Mouse (Mus musculus): Measurements from ENCODE around the gene Ctnnb1. TPM values are rescaled to one million over a fixed set of nuclear protein-coding genes. Genes with fewer than 3 reads are reported as not detected.

The Ctnnb1 gene
- total RNA-seq, 2 experiments from 2014 or later = 590 to 599 TPM

DNA sequence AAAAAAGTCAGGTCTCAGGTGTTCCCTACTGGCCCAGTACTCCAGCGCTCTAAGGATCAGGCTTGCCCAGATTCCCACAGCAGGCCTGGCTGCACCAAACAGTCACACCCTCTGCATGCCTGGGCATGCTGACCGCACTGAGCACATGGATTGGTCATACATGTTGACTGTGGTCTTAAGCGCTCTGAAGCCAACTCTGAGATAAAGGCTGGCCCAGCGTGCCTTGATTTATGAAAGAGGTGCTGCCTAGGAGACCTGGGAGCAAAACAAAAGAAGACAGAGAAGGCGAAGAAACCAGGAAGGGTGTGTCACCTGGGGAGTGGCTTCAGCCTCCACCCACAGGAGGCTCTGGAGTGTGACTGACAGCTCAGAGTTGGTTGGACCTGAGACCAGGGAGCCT, 9.9 kb upstream of the Ctnnb1 start:
- intact Hi-C loops (cut with DNase I) = no loop called here
- no peak for DNase-seq (ENCODE audit: low spot score in 2 of 2)

DNA sequence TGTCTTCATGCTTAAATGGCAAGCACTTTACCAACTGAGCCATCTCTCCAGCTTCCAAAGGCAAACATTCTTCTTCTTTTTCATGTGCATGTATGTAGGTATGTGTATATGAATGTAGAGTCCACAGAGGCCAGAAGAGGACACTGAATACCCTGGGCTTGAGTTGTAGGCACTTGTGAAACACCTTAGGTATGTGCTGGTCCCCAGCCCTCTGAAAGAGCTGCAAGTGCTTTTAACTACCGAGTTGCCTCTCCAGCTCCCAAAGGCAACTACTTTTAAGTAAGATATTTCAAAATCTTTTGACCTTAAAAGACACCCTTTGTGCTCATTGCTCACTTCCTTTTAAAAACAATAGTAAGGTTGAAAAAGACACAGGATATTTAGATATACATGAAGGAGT, 2.9 kb upstream of the Ctnnb1 start:
- intact Hi-C loops (cut with DNase I) = no loop called here
- DNase-seq (ENCODE audit: low spot score in 2 of 2) = no peak

DNA sequence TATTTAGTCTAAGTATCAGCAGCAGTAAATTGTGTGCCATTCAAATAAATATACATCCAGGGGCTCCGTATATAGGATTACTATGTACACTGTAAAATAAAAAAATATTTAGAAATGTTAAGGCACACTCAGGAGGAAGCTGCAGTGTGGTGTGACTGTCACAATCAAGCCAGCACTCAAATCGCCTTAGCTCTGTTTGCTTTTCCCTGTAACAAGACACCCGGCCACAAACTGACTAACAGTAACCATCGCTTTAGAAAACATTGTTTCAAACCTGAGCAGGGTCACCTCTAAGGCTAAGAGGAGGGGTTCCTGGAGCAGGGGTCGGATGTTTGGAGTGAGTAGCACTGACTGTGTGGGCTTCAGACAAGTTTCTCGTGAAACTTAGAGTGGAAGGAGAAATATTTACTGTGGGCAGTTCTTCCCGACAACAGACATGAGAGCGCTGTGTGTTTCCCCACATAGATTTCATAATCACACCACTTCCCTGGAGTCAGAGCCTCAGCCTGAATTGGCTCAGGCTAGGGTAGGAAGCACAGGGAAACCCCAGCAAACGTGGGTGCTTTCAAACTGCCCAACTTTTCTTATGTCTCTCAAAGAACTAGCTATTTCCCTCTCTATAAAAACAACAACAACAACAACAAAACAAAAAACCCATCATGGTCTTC, 1.9 kb upstream of the Ctnnb1 start:
- DNase-seq (ENCODE audit: low spot score in 2 of 2) = no peak
- intact Hi-C loops (cut with DNase I) = no loop called here

DNA sequence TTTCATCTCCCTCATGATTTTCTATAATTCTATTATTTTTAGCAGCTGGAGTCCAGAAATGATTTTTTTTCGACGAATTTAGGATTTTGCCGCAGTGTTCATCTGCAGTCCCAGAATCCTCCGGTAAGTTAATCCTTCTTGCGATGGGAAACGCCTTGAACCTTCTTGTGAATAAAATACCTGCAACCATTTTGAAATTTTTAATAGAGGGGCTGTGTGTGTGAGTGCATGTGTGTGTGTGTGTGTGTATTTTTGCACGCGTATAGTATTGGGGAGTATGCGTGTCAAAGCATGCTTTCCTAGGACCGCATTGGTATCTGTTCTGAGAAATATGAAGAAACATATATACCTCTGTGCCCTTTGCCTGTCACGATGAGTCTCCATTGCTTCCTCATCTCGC, 1.0 kb downstream of the Ctnnb1 start:
- no peak for DNase-seq (ENCODE audit: low spot score in 2 of 2)
- intact Hi-C loops (cut with DNase I) = loop anchor here (5.0 kb wide), 3 partner anchors 58 to 238 kb away; no protein-coding TSS in a partner anchor

DNA sequence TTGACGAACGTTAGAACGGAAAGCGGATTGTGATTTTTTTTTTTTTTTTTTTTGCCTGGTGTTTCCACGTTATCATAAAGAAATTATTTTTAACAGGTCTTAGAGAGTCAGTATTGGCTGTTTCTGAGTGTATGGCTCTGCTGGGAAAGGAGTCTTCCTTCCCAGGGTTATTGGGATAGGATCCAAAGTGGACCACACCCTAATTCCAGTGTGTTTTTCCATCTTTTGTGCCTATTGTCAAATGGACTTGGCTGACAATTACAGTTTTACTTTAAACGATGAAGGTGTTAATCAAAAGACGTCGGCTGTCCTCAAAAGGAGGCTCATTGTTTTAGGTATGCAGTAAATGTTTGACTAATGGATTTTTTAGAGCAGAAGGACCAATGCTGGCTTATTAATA, 1.8 kb downstream of the Ctnnb1 start:
- intact Hi-C loops (cut with DNase I) = loop anchor here (5.0 kb wide), 3 partner anchors 59 to 239 kb away; no protein-coding TSS in a partner anchor
- DNase-seq (ENCODE audit: low spot score in 2 of 2) = no peak

DNA sequence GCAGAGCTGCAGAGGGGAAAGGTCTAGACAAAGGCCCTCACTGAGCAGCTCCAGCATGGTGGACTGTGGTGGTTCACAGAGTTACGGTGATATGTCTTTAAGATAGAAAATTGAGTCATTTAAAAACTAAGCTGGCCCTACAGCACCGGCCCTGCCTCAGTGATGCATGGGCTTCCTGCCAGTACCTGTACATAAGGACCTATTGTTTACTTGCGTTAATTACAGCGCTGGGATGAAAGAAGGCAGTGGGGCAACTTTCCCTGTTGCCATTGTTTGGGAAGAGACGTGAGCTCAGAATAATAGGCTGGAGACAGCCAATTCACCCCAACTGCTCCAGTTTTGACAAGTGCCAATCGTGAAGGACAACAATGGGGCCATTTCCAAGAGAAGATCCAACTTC, 3.4 kb downstream of the Ctnnb1 start:
- DNase-seq (ENCODE audit: low spot score in 2 of 2) = no peak
- intact Hi-C loops (cut with DNase I) = loop anchor here (5.0 kb wide), 3 partner anchors 60 to 240 kb away; no protein-coding TSS in a partner anchor

DNA sequence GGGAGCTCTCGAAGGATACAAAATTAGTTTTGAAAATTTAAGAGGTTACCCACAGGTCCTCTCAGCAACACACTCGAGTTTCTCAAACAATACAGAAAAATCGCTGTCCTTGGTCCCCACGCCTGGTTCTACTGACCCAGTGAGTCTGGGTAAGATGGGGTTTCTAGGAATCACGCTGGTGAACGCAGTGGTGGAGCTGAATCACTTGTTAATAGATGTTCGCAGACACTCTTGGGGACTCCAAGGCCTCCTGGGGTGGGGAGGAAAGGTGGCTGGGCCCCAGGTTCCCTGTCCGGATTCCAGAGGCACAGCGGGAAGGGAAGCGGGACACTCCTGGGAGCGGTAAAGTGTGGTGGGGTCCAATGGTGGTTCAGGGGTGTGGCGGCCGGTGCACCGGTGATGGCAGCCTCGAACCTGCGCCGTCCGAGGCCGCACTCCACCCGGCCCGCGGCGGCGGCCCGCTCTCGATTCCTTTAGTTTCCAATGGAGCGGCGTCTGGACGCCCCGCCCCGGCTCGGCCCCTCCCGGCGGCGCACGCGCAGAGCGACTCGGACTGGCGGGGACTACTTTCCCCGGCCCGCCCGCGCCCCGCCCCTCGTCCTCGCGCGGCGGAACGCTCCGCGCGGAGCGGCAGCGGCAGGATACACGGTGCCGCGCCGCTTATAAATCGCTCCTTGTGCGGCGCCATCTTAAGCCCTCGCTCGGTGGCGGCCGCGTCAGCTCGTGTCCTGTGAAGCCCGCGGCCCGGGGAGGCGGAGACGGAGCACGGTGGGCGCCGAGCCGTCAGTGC, 4.0 kb downstream of the Ctnnb1 start:
- intact Hi-C loops (cut with DNase I) = loop anchor here (1.0 to 5.0 kb wide), 4 partner anchors 61 to 331 kb away; no protein-coding TSS in a partner anchor
- DNase-seq (ENCODE audit: low spot score in 2 of 2) = peak; percentile 94 to 96

DNA sequence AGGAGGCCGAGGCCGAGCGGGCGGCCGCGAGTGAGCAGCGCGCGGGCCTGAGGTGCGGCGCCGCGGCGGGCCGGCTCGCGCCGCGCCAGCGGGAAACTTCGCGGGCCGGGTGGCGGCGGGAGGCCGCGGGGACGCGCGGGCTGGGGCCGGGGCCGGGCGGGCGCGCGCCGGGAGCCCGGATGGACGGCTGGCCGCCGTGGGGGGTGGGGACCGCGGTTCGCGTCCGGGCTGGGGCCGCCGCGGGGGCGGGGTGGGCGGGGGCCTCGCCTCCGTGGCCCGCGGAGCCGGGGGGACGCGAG, 4.5 kb downstream of the Ctnnb1 start:
- DNase-seq (ENCODE audit: low spot score in 2 of 2) = no peak
- intact Hi-C loops (cut with DNase I) = loop anchor here (1.0 to 5.0 kb wide), 4 partner anchors 61 to 331 kb away; no protein-coding TSS in a partner anchor

DNA sequence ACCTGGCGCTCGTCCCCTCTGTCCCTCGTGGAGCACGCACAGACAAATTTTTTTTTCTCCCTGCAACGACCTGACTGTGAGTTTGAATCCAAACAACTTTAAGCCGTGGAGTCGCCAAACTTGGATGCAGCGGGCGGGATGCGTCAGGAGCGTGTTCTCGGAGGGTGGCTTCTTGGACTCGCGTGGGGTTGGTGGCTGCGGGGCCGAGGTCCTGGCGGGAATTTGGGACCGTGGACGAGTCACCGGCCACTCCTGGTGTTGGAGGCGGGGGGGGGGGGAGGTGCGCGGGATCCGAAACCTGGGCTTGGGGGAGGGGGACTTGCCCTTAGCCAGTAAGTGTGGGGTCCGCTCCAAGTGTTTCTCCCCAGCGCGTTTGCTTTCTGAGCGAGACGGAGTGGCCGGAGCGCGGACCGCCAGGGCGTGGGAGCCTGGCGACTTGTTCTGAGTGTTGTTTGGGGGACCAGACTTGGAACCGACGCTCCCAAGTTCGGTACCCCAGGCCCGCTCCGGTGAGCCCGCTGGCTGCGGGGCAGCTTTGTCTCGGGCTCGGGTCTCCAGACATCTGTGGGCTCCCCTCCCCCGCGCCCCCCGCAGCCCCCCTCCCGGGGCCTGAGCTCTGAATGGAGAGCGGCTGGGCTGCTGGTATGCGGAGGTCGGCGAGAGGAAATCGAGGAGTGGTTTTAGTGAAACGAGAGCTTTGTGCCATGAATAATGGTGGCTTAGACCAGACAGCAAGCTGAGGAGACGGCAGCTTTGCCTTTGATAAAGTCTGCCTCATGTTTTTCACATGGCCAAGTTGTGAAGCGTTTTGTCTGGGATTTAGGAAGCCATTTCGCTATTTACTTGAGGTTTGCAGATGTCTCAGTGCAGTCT, 5.1 kb downstream of the Ctnnb1 start:
- peak in 1 of 2 experiments; percentile 45 for DNase-seq (ENCODE audit: low spot score in 2 of 2)
- intact Hi-C loops (cut with DNase I) = loop anchor here (1.0 to 5.0 kb wide), 4 partner anchors 62 to 332 kb away; no protein-coding TSS in a partner anchor

DNA sequence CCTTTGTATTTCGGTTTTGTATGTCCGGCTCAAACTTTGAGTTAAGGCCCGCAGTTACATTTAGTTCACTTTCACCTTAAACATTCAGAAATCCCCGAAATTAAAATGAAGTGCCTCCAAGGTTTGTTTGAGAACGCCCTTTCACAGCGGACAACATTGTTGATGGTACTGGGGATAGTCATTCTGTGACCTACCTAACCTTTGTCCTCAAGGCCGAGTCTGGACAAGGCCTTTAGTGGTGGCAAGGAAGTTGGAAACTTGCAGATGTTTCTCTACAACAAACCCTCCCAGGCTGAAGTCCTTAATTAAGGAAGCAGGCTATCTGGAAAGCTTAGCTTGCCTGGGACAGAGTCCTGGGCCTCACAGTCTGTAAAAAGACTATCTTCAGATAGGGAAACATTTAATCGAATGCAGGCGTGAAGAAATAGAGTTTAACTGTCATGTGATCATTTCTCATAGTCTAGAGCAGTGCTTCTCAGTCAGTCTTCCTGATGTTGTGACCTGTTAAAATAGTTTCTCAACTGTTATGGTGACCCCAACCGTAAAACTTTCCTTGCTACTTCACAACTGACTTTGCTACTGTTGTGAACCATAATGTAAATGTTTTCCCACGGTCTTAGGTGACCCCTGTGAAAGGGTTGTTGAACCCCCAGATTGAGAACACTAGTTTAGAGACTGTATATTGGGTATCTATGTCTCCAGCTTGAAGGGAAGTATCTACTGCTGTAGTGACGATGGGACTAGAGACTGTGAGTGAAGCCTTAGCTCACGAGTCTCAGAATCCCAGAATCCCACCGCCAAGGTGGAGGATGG, 6.0 kb downstream of the Ctnnb1 start:
- intact Hi-C loops (cut with DNase I) = loop anchor here (5.0 kb wide), 4 partner anchors 63 to 243 kb away; no protein-coding TSS in a partner anchor
- no peak for DNase-seq (ENCODE audit: low spot score in 2 of 2)

DNA sequence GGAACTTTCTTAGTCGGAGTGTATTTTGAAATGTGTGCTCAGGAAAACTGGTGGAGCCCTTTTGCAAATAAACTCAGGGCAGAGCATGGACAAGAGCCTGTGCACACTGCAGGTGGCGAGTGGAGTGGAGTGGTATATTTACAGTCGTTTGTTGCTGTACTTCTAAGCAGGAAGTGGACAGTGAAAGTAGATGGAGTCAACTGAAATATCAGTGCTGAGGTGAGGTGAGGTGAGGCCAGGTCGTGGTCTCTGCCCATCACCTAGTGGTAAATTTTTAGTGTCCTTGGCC, 6.6 kb downstream of the Ctnnb1 start:
- no peak for DNase-seq (ENCODE audit: low spot score in 2 of 2)
- intact Hi-C loops (cut with DNase I) = loop anchor here (5.0 kb wide), 1 partner anchor 158 kb away; no protein-coding TSS in a partner anchor

DNA sequence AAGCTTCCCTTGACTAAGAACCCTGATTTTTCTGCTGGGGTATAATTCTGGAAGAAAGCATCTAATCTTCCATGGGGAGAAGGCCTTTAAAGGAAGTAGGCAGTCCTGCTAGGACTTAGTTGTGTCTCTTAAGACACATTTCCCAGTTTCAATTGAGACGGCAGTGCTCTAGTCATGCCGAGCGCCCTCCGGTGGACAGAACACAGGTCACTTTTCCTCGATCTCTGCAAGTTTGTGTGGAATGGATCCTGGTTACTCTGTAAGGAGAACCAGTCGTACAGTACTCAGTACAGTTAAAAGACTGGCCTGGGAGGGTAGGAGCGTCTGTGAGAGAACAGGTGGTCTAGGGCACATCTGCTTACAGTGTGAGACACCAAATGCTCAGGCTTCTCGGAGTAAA, 7.3 kb downstream of the Ctnnb1 start:
- DNase-seq (ENCODE audit: low spot score in 2 of 2) = peak; percentile 64 to 76

DNA sequence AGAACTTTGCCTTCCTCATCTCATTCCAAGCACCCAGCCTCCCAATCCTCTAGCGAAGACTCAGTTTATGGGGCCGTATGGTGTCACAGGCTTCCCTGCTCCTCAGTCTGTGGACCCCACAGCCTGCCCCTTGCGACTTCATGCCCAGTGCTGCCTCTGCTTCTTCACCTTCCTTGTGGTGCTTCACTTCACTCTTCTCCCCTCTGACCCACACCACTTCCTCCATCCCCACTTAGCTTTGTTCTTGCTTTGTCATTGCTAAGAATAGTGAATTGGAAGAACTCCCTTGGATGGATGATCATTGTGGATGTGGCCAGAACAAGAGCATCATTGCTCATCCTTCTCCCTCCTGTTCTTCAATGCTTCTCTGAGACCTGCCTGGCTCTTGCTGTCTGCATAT, 11.8 kb downstream of the Ctnnb1 start:
- intact Hi-C loops (cut with DNase I) = no loop called here
- no peak for DNase-seq (ENCODE audit: low spot score in 2 of 2)

More for the DNA sequence above, 7.3 kb downstream of the Ctnnb1 start:
- intact Hi-C loops (cut with DNase I) = loop anchor here (5.0 kb wide), 1 partner anchor 159 kb away; no protein-coding TSS in a partner anchor

DNA sequence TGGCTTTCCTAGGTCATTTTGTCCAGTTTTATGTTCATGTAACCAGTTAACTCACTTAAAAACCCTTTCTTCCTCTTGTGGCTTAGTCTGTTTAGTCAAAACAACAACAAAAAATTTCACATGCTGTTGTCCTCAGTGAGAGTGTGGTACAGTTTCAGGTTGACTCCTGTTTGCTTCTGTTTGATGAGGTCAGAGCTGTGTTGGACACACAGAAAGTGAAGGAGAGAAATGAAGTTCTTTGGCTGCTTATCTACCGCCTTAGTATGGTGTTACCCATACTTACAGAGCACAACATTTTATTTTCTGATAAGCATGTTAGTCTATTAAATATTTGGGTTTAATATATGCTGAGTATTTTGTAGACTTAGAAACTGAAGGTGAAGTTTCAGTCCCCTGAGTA, 14.7 kb downstream of the Ctnnb1 start:
- DNase-seq (ENCODE audit: low spot score in 2 of 2) = no peak
- intact Hi-C loops (cut with DNase I) = no loop called here

DNA sequence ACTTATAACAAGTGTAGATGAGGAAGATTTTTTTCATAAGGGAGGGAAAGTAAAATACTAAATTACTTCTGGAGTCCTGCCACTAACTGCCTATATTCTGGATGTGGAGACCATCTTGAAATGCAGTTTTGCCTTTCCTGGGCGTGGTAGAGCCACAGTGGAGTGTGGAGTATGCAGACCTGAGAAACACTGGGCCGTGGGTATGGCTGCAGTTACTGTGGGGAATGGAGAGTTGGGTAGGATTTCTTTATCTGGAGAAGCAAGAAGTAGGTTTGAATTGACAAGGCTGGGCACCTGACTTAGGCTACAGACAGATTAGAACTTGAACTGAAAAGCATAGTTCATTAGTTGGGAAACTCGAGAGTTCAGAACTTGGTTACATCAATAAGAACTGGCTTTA, 15.2 kb downstream of the Ctnnb1 start:
- intact Hi-C loops (cut with DNase I) = no loop called here
- DNase-seq (ENCODE audit: low spot score in 2 of 2) = no peak

DNA sequence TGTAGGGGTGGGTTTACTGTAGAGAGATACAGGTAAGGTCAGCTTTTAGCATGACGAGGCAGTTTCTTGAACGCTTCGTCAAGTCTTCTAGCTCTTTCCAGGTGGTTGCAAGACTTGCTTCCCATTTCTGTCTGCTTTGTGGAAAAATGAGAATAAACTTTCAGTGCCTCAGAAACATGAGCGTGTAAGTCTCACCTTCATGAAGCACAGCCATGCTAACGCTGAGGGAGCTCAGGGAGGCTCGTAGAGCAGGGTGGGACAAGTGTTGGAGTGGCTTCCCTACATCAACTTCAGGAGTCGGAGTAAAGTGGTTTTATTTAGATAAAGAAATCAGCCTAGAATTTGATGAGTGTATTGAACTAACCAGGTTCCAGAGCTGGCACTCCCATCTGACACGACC, 17.1 kb downstream of the Ctnnb1 start:
- no peak for DNase-seq (ENCODE audit: low spot score in 2 of 2)
- intact Hi-C loops (cut with DNase I) = no loop called here

DNA sequence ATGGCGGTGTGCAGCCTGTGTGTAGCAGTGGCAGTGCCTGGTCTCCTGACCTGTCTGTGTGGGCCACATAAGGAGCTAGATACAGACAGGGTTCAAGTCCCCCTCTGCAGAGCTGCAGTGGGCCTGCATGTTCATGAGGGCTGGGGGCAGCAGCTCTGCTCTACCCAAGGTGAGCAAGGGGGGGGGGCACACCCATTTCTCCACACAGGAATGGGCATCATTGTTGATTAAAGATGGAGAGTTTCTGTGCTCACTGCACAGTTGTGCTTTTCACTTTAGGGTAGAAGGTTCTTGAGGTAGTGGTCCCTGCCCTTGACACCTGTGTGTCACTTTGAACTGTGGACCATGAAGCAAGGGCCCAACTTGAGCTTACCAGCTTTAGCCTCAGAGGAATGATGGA, 19.8 kb downstream of the Ctnnb1 start:
- intact Hi-C loops (cut with DNase I) = no loop called here

DNA sequence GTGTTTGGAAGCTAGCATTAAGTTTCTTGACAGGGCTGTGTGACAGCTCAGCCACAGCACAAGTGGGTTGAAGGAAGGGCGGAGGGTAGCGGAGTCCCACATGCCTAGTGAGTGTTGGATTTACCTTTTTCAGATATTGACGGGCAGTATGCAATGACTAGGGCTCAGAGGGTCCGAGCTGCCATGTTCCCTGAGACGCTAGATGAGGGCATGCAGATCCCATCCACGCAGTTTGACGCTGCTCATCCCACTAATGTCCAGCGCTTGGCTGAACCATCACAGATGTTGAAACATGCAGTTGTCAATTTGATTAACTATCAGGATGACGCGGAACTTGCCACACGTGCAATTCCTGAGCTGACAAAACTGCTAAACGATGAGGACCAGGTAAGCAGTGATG, 21.7 kb downstream of the Ctnnb1 start:
- DNase-seq (ENCODE audit: low spot score in 2 of 2) = no peak
- intact Hi-C loops (cut with DNase I) = no loop called here

More for the DNA sequence above, 19.8 kb downstream of the Ctnnb1 start:
- no peak for DNase-seq (ENCODE audit: low spot score in 2 of 2)

DNA sequence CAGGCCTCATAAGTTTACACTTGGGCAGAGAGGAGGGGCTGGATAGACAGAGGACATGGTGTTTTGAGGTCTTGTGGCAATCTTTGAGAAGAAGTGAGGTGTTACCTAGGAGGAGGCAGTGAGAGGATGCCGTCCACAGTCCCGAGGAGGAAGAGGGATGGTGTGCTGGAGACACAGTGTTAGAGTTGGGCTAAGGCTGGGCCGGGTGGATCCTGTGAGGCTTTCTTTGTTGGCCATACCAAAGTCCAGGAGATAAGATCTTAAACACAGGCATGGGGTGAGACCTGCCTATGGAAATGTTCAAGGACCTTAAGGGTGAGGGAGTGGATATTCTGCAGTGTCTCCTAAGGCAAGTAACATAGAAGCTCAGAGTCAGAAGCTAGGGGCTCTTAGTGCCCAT, 22.9 kb downstream of the Ctnnb1 start:
- DNase-seq (ENCODE audit: low spot score in 2 of 2) = no peak
- intact Hi-C loops (cut with DNase I) = no loop called here

Data from left cerebral cortex, postnatal 25 days (tissue).